Mouse (Mus musculus) spleen, adult 10 weeks (tissue): ENCODE results near the gene Zfp965. TPM values are rescaled to one million over a fixed set of nuclear protein-coding genes. Genes with fewer than 3 reads are reported as not detected.

Experiments used
- polyA plus RNA-seq: library from polyadenylated mRNA; stranded (reverse); fragments of 350-450 nt; fragmentation: Illumina TruSeq; extraction: RNeasy Lipid Tissue Mini Kit (QIAGEN cat#74804); gene quantifications from one replicate; pipeline ENCODE4 v1.2.3, GENCODE M21; 2015; ENCODE audit warnings: low replicate concordance; ENCODE audit not compliant: insufficient read depth

The Zfp965 gene
- 11.9 TPM for polyA plus RNA-seq

GRCm38 (mm10) chr2:175469685-175470084, at the start of gene Zfp965:
Gene Zfp965 (plus strand): TSS chr2:175469985.

GRCm38 (mm10) chr2:175435707-175436106, 34.1 kb upstream of the Zfp965 start, which contains the start of gene Gm4724:
Gene Gm4724 (minus strand): TSS chr2:175435807.

Other genes starting within 250 kb of the Zfp965 start
- not detected for gene Gm14440, start 194.9 kb upstream of the Zfp965 start, polyA plus RNA-seq
- gene Gm4631, start 131.8 kb upstream of the Zfp965 start, polyA plus RNA-seq = 39.7 TPM
- gene Zfp968, start 97.5 kb upstream of the Zfp965 start, polyA plus RNA-seq = 12.5 TPM
- gene Gm4724, start 34.2 kb upstream of the Zfp965 start, polyA plus RNA-seq = 20.2 TPM
- not detected for gene Gm11007, start 174.0 kb downstream of the Zfp965 start, polyA plus RNA-seq
- gene Zfp969, start 233.7 kb downstream of the Zfp965 start, polyA plus RNA-seq = not detected